ENCODE assay signal across 11 mouse cellular contexts in genomic region chr16:70326339-70326948, GRCm38 (mm10). TPM values are rescaled to one million over a fixed set of nuclear protein-coding genes. Genes with fewer than 3 reads are reported as not detected.
DNase-seq lines count a peak whose midpoint lies in the region; ATAC-seq and TF ChIP-seq lines count a peak whose summit lies in the region.
"Had no signal": no experiment of that assay in that cellular context is flagged by ENCODE, and none has a peak within 500 bp of the region (broad histone marks: within the 10 kb centered on the region; RNA-seq: fewer than 3 reads in every experiment).

No protein-coding gene starts in this region.

- H3K27me3 ChIP-seq in liver, adult 2 months (ENCODE audit: control insufficient read depth, insufficient read depth, low read length): no peaks in the 10 kb centered on the region
- H3K27me3 ChIP-seq in liver, embryonic 12.5 days (replicated peaks): no peaks in the 10 kb centered on the region
- no peaks in the 10 kb centered on the region for H3K27me3 ChIP-seq in forebrain, embryonic 11.5 days (ENCODE audit: control insufficient read depth, insufficient read depth, low read length)

- H3K79me2 ChIP-seq in liver, adult 2 months (ENCODE audit: control insufficient read depth, insufficient read depth, low read length): peaks cover 17% of the 10 kb centered on the region; the same call in 1 of the 2 replicates

- WGBS in liver, adult 2 months: 53% methylated on average over 9 of the region's 9 CpGs
- 39% methylated on average over 9 of the region's 9 CpGs for WGBS in liver, embryonic 12.5 days (ENCODE audit: insufficient replicate concordance)
- 86% methylated on average over 9 of the region's 9 CpGs for WGBS in forebrain, embryonic 11.5 days

- H3K9me3 ChIP-seq in liver, embryonic 12.5 days (replicated peaks): no peaks in the 10 kb centered on the region
- H3K9me3 ChIP-seq in forebrain, embryonic 11.5 days (ENCODE audit: control insufficient read depth, low read length): no peaks in the 10 kb centered on the region

- H3K9ac ChIP-seq in liver, adult 2 months (ENCODE audit: low read depth, low read length): no peak overlapping the region
- H3K9ac ChIP-seq in liver, embryonic 12.5 days: no peak overlapping the region
- no peak overlapping the region for H3K9ac ChIP-seq in forebrain, embryonic 11.5 days (ENCODE audit: low read length)

- TF ChIP-seq CTCF in liver, adult 2 months (IDR thresholded peaks at IDR 0.05; ENCODE audit: low read depth, low read length): no peak

- peak overlapping the region; percentile 82 for H3K27ac ChIP-seq in liver, adult 2 months (replicated peaks; ENCODE audit: insufficient read depth, low read depth, low read length)
- H3K27ac ChIP-seq in liver, embryonic 12.5 days: no peak overlapping the region
- no peak overlapping the region for H3K27ac ChIP-seq in forebrain, embryonic 11.5 days (ENCODE audit: low read depth, low read length)

- intact Hi-C loops in gastrocnemius, postnatal 14 days (cut with DNase I; ENCODE audit: low total_unique reads): no loop called here

- ATAC-seq in CD4-positive, CD25-positive, alpha-beta regulatory T cell, adult 4 months: peak; percentile 95
- ATAC-seq in liver, embryonic 12.5 days: no peak
- no peak for ATAC-seq in forebrain, embryonic 11.5 days (replicated peaks; ENCODE audit: low FRiP score)

- H3K4me3 ChIP-seq in liver, adult 2 months (ENCODE audit: insufficient read depth, low read depth, low read length): peak overlapping the region; percentile 7; the same call in 1 of the 2 replicates
- H3K4me3 ChIP-seq in liver, embryonic 12.5 days: no peak overlapping the region
- no peak overlapping the region for H3K4me3 ChIP-seq in forebrain, embryonic 11.5 days (ENCODE audit: low read depth, low read length)

- peaks cover 31% of the 10 kb centered on the region for H3K4me1 ChIP-seq in liver, adult 2 months (ENCODE audit: control insufficient read depth, insufficient read depth, low read length)
- no peaks in the 10 kb centered on the region for H3K4me1 ChIP-seq in liver, embryonic 12.5 days
- no peaks in the 10 kb centered on the region for H3K4me1 ChIP-seq in forebrain, embryonic 11.5 days (replicated peaks; ENCODE audit: control insufficient read depth, insufficient read depth, low read length)

- H3K4me2 ChIP-seq in liver, embryonic 12.5 days: peak overlapping the region; percentile 14; the same call in 1 of the 2 replicates
- H3K4me2 ChIP-seq in forebrain, embryonic 11.5 days (ENCODE audit: low read depth, low read length, severe bottlenecking): no peak overlapping the region

- peak; percentile 73 for DNase-seq in liver, adult 2 months (ENCODE audit: extremely low read depth, low read depth, low spot score)
- DNase-seq in liver: no peak
- DNase-seq in thymus, adult 18-20 months: peak; percentile 5 to 22
- no peak for DNase-seq in frontal cortex, postnatal 25 days (ENCODE audit: low spot score in 2 of 2)
- DNase-seq in gastrocnemius, postnatal 14 days: no peak
- DNase-seq in forebrain, embryonic 11.5 days (ENCODE audit: low spot score): no peak
- DNase-seq: cerebellum, adult 18-20 months; gastrocnemius, postnatal 10 days; heart, postnatal 36 days had no signal

- no peak for TF ChIP-seq POLR2A in liver, adult 2 months (IDR thresholded peaks at IDR 0.05; ENCODE audit: extremely low read depth, insufficient read depth, low read length)

- peaks cover 4% of the 10 kb centered on the region; the same call in 1 of the 2 replicates for H3K36me3 ChIP-seq in liver, adult 2 months (ENCODE audit: control insufficient read depth, insufficient read depth, low read length)
- no peaks in the 10 kb centered on the region for H3K36me3 ChIP-seq in liver, embryonic 12.5 days
- H3K36me3 ChIP-seq in forebrain, embryonic 11.5 days (ENCODE audit: control insufficient read depth, insufficient read depth, low read length): no peaks in the 10 kb centered on the region

RNA-seq across cellular contexts. Expression of gene Gbe1, which starts 12.7 kb away (rescaled TPM):
- 98.9 and 174 TPM in 2 replicates for total RNA-seq in liver, adult 2 months (2014; rRNA removed)
- 66.2 and 68.9 TPM in 2 replicates for polyA plus RNA-seq in liver, adult 2 months (2012; rRNA removed)
- polyA plus RNA-seq in CD4-positive, CD25-positive, alpha-beta regulatory T cell, adult 4 months (2017; shearing (Covaris generic)): 10 to 100 TPM; 16.0 to 16.8 TPM
- 7.5 and 8.3 TPM in 2 replicates for polyA plus RNA-seq in liver, embryonic 12.5 days (2016; fragmentation: Nextera tagmentation; extraction: Ambion mirVana)
- 10 to 100 TPM; 46.8 to 50.3 TPM for total RNA-seq in gastrocnemius, postnatal 14 days (2021)
- polyA plus RNA-seq in forebrain, embryonic 11.5 days (2014; fragmentation: Nextera tagmentation; extraction: Ambion mirVana): 26.0 and 26.3 TPM in 2 replicates

Comparison
In these comparisons a context has a peak if more than half of its experiments do, and no peak if none do; other contexts are left out.
1. DNase-seq: peak in liver, adult 2 months (single experiment) and thymus, adult 18-20 months (2 of 2); none in liver (single experiment), frontal cortex, postnatal 25 days (0 of 2), gastrocnemius, postnatal 14 days (single experiment) and forebrain, embryonic 11.5 days (single experiment).